Mouse (Mus musculus) MEL (cell line): ENCODE results near the gene Fiz1. TPM values are rescaled to one million over a fixed set of nuclear protein-coding genes. Genes with fewer than 3 reads are reported as not detected.
"Not testable (repeated sequence)": the region's sequence is repeated elsewhere in the genome, so short reads cannot be mapped to it uniquely, and the experiment has no call there.

Source experiments
- DNase-seq: peaks from one replicate; pipeline ENCODE4 v3.0.0; 2011; ENCODE audit warnings: low read depth, low spot score
- H3K27ac ChIP-seq: 2 replicates; pipeline ENCODE4 v1.5.1; 2012; ENCODE audit warnings: low read depth, mild to moderate bottlenecking, control low read depth, low read length, moderate library complexity; ENCODE audit not compliant: control insufficient read depth
- H3K27me3 ChIP-seq, 2 experiments: fragments of 150-350 bp in 1 of 2; sonication (generic) in 1 of 2; 2 replicates each; pipeline ENCODE4 v1.6.1; 2012; ENCODE audit warnings: low read length in 2 of 2, mild to moderate bottlenecking in 2 of 2, improper control_type of control experiment in 1 of 2, moderate library complexity in 1 of 2; ENCODE audit not compliant: insufficient read depth in 2 of 2, control insufficient read depth in 1 of 2
- H3K36me3 ChIP-seq, 2 experiments: 2 replicates each; pipeline ENCODE4 v1.6.1; 2012 to 2014; ENCODE audit warnings: low read length in 2 of 2, improper control_type of control experiment in 1 of 2, inconsistent platforms in 1 of 2, mild to moderate bottlenecking in 1 of 2; ENCODE audit not compliant: insufficient read depth in 2 of 2, control insufficient read depth in 1 of 2
- H3K4me1 ChIP-seq, 2 experiments: fragments of 150-350 bp in 1 of 2; sonication (generic) in 1 of 2; 2 replicates each; pipeline ENCODE4 v1.6.1; 2012; ENCODE audit warnings: low read length in 2 of 2, improper control_type of control experiment in 1 of 2, mild to moderate bottlenecking in 1 of 2; ENCODE audit not compliant: insufficient read depth in 2 of 2, control insufficient read depth in 1 of 2
- H3K4me3 ChIP-seq, 2 experiments: fragments of 150-350 bp in 1 of 2; sonication (generic) in 1 of 2; 2 replicates each; pipeline ENCODE4 v1.5.1; 2012; ENCODE audit warnings: low read depth in 2 of 2, low read length in 2 of 2, mild to moderate bottlenecking in 2 of 2, moderate library complexity in 2 of 2, control low read depth in 1 of 2, improper control_type of control experiment in 1 of 2; ENCODE audit not compliant: control insufficient read depth in 1 of 2, insufficient read depth in 1 of 2
- H3K79me2 ChIP-seq: 2 replicates; pipeline ENCODE4 v1.6.1; 2012; ENCODE audit warnings: mild to moderate bottlenecking, low read length, moderate library complexity; ENCODE audit not compliant: control insufficient read depth, poor library complexity, insufficient read depth
- H3K9ac ChIP-seq: 2 replicates; pipeline ENCODE4 v1.6.1; 2012; ENCODE audit warnings: low read depth, mild to moderate bottlenecking, control low read depth, low read length, moderate library complexity; ENCODE audit not compliant: control insufficient read depth, poor library complexity, severe bottlenecking
- H3K9me3 ChIP-seq: fragments of 150-350 bp; sonication (generic); replicated peaks from 2 replicates; pipeline ENCODE4 v1.6.1; 2012; ENCODE audit warnings: mild to moderate bottlenecking, low read length, improper control_type of control experiment, moderate library complexity; ENCODE audit not compliant: insufficient read depth
- CTCF ChIP-seq, 3 experiments: IDR thresholded peaks in 2 of 3; conservative IDR thresholded peaks in 1 of 3; 2 replicates each; pipeline ENCODE4 v1.5.1; 2011 to 2012; ENCODE audit warnings: low read length in 3 of 3, low read depth in 2 of 3, mild to moderate bottlenecking in 2 of 3, improper control_type of control experiment in 1 of 3, inconsistent platforms in 1 of 3, mixed read lengths in 1 of 3, moderate library complexity in 1 of 3; ENCODE audit not compliant: control insufficient read depth in 1 of 3, insufficient read depth in 1 of 3, poor library complexity in 1 of 3, severe bottlenecking in 1 of 3
- EP300 ChIP-seq, 2 experiments: IDR thresholded peaks; 2 replicates each; pipeline ENCODE4 v1.6.1; 2011; ENCODE audit warnings: improper control_type of control experiment in 2 of 2, low read length in 2 of 2, low read depth in 1 of 2, mild to moderate bottlenecking in 1 of 2
- KAT2A ChIP-seq: conservative IDR thresholded peaks from 2 replicates; pipeline ENCODE4 v1.6.1; 2012; ENCODE audit warnings: low read depth, low read length, improper control_type of control experiment, inconsistent platforms
- NELFE ChIP-seq: IDR thresholded peaks from 2 replicates; pipeline ENCODE4 v1.6.1; 2011; ENCODE audit warnings: low read depth, low read length, improper control_type of control experiment
- RAD21 ChIP-seq: IDR thresholded peaks from 2 replicates; pipeline ENCODE4 v1.6.1; 2011; ENCODE audit warnings: mild to moderate bottlenecking, low read depth, low read length, improper control_type of control experiment
- TCF12 ChIP-seq: IDR thresholded peaks from 2 replicates; pipeline ENCODE4 v1.6.1; 2014; ENCODE audit warnings: low read depth, mild to moderate bottlenecking, inconsistent platforms, low read length, improper control_type of control experiment, moderate library complexity
- USF1 ChIP-seq: IDR thresholded peaks from 2 replicates; pipeline ENCODE4 v1.6.1; 2014; ENCODE audit warnings: low read depth, mild to moderate bottlenecking, inconsistent platforms, low read length, improper control_type of control experiment, moderate library complexity
- polyA plus RNA-seq, 2 experiments: library from polyadenylated mRNA; stranded (reverse) in 1 of 2; unstranded in 1 of 2; fragments of >175 nt in 1 of 2; fragments of >200 nt in 1 of 2; gene quantifications; 2 replicates each; pipeline versions ENCODE4 v1.2.1 to v1.2.4; 2012; ENCODE audit warnings: low replicate concordance in 2 of 2, low read depth in 1 of 2; ENCODE audit not compliant: insufficient read length in 2 of 2, insufficient read depth in 1 of 2, missing spikeins in 1 of 2
- total RNA-seq: library from RNA; depleted of rRNA; stranded (reverse); fragments of 300-350 nt; gene quantifications from 2 replicates; pipeline ENCODE4 v1.2.3, GENCODE M21; 2012

The Fiz1 gene
- total and polyA plus RNA-seq, 3 experiments: 28.1 to 56.5 TPM; not detected in 1

DNA sequence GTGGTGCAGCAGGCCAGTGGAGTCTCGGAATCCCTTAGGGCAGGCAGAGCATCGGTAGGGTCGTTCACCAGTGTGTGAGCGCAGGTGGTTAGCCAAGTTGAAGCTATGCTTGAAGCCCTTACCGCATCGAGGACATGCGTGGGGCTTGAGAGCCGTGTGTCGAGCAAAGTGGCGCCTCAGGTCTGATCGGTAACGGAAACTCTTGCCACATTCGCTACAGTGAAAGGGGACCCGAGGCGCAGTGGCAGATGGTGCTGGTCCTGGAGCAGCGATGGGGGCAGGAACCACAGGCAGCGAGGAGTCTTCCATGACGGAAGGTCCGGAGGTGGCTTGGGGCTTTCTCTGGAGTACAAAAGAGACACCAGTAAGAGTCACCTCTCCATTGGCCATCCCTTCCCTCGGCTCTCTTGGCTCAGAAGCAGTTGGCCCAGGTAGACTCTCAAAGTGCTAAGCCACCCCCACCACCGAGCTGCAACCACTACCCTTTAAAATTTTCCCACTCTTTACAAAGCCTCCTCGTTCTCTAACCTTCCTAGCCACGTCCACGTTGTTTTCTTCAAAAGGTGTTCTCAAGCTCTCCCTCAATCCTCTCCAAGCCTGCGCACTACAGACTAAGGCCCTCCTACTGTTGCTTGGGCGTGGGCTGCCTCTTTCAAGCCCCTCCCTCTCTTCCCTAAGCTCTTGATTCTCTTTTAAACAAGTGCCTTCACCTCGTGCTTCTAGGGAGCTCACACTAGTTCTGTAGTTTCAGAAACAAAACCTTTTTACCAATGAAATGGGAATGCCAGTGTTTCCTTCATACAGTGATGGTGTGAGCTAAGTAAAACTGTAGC is 1.6 kb downstream of the Fiz1 start:
- Histone ChIP-seq H3K79me2 (peaks cover 2% of the 10 kb centered on the region), H3K4me1 (peaks cover 2 to 4% of the 10 kb centered on the region in 2 experiments; a peak in 3 of 4 replicates), H3K27ac (no peak overlapping the region), H3K4me3 (no peak overlapping the region), H3K36me3 (peaks cover 0 to 9% of the 10 kb centered on the region in 2 experiments; a peak in 3 of 4 replicates)
- no peak for TF ChIP-seq USF1
- no peak for TF ChIP-seq EP300 (IDR thresholded peaks at IDR 0.05; ENCODE audit: low read depth in 1 of 2, low read length in 2 of 2)
- TF ChIP-seq KAT2A: no peak
- no peak for TF ChIP-seq RAD21
- TF ChIP-seq CTCF (IDR thresholded peaks at IDR 0.05 in 2 of 3, conservative IDR thresholded peaks at IDR 0.05 in 1 of 3; ENCODE audit: control insufficient read depth in 1 of 3, insufficient read depth in 1 of 3, low read depth in 2 of 3, low read length in 3 of 3, poor library complexity in 1 of 3, severe bottlenecking in 1 of 3): no peak
- no peak for TF ChIP-seq NELFE
- TF ChIP-seq, all 39 proteins: peak for 0
- Histone ChIP-seq H3K9me3 (no peaks in the 10 kb centered on the region), H3K27me3 (no peaks in the 10 kb centered on the region), H3K9ac (no peak overlapping the region)
- no peak for DNase-seq

GRCm38 (mm10) chr7:5008229-5008628 is 6.3 kb downstream of the Fiz1 start:
- Histone ChIP-seq H3K4me1 (no peaks in the 10 kb centered on the region; a peak in 1 of 4 replicates), H3K79me2 (no peaks in the 10 kb centered on the region), H3K36me3 (peaks cover 0 to under 1% of the 10 kb centered on the region in 2 experiments; a peak in 3 of 4 replicates), H3K4me3 (no peak overlapping the region), H3K9ac (no peak overlapping the region), H3K27ac (no peak overlapping the region), H3K9me3 (no peaks in the 10 kb centered on the region), H3K27me3 (no peaks in the 10 kb centered on the region)
- TF ChIP-seq CTCF (IDR thresholded peaks at IDR 0.05 in 2 of 3, conservative IDR thresholded peaks at IDR 0.05 in 1 of 3; ENCODE audit: control insufficient read depth in 1 of 3, insufficient read depth in 1 of 3, low read depth in 2 of 3, low read length in 3 of 3, poor library complexity in 1 of 3, severe bottlenecking in 1 of 3) (peak in 1 of 3 experiments; percentile 20; a peak in 2 of 6 replicates), TCF12 (no peak)
- no peak for DNase-seq

- not testable (repeated sequence) for H3K27me3 ChIP-seq, DNase-seq, H3K9me3 ChIP-seq, H3K79me2 ChIP-seq, H3K4me3 ChIP-seq, H3K36me3 ChIP-seq, H3K9ac ChIP-seq, H3K4me1 ChIP-seq, H3K27ac ChIP-seq
Measured at GRCm38 (mm10) chr7:5002876-5003275, 11.6 kb downstream of the Fiz1 start.
